Mouse (Mus musculus) liver, embryonic 13.5 days (tissue): ENCODE results near the gene Telo2. TPM values are rescaled to one million over a fixed set of nuclear protein-coding genes. Genes with fewer than 3 reads are reported as not detected.

Experiments used
- ATAC-seq: fragments of 200-750 bp; cut with Nextera tagmentation; 2 replicates; pipeline ENCODE4 v1.8.0; 2017; ENCODE audit warnings: low read depth, mild to moderate bottlenecking, moderate number of reproducible peaks, moderate library complexity
- DNase-seq: peaks from one replicate; pipeline ENCODE4 v3.0.0; 2022
- H3K27ac ChIP-seq: fragments of 300-500 bp; sonication (generic); 2 replicates; pipeline ENCODE4 v1.5.1; 2015; ENCODE audit warnings: moderate library complexity, mild to moderate bottlenecking, inconsistent platforms
- H3K27me3 ChIP-seq: fragments of 300-500 bp; sonication (generic); 2 replicates; pipeline ENCODE4 v1.6.1; 2015; ENCODE audit warnings: mild to moderate bottlenecking, inconsistent platforms
- H3K36me3 ChIP-seq: fragments of 300-500 bp; sonication (generic); 2 replicates; pipeline ENCODE4 v1.6.1; 2015; ENCODE audit warnings: mild to moderate bottlenecking, inconsistent platforms
- H3K4me1 ChIP-seq: fragments of 300-500 bp; sonication (generic); replicated peaks from 2 replicates; pipeline ENCODE4 v1.6.1; 2015; ENCODE audit warnings: inconsistent platforms
- H3K4me2 ChIP-seq: fragments of 300-500 bp; sonication (generic); 2 replicates; pipeline ENCODE4 v1.6.1; 2015; ENCODE audit warnings: inconsistent platforms, mild to moderate bottlenecking, moderate library complexity
- H3K4me3 ChIP-seq: fragments of 300-500 bp; sonication (generic); replicated peaks from 2 replicates; pipeline ENCODE4 v1.5.1; 2015; ENCODE audit warnings: mild to moderate bottlenecking, inconsistent platforms
- H3K9ac ChIP-seq: fragments of 300-500 bp; sonication (generic); 2 replicates; pipeline ENCODE4 v1.6.1; 2015; ENCODE audit warnings: mild to moderate bottlenecking, inconsistent platforms
- H3K9me3 ChIP-seq: fragments of 300-500 bp; sonication (generic); replicated peaks from 2 replicates; pipeline ENCODE4 v1.6.1; 2016; ENCODE audit warnings: inconsistent platforms
- WGBS: fragments of 180-500 bp; shearing (Covaris S2); methylation state at CpG from one replicate; pipeline ENCODE4 v1.1.7; 2015; ENCODE audit not compliant: insufficient replicate concordance; 5-methylcytosine and 5-hydroxymethylcytosine counted together
- polyA plus RNA-seq: library from polyadenylated mRNA; unstranded; fragments of >200 nt; fragmentation: Nextera tagmentation; extraction: Ambion mirVana; gene quantifications from 2 replicates; pipeline ENCODE4 v1.2.1, GENCODE M21; 2015

Gene Telo2
- 16.3 and 18.2 TPM in 2 replicates for polyA plus RNA-seq

DNA sequence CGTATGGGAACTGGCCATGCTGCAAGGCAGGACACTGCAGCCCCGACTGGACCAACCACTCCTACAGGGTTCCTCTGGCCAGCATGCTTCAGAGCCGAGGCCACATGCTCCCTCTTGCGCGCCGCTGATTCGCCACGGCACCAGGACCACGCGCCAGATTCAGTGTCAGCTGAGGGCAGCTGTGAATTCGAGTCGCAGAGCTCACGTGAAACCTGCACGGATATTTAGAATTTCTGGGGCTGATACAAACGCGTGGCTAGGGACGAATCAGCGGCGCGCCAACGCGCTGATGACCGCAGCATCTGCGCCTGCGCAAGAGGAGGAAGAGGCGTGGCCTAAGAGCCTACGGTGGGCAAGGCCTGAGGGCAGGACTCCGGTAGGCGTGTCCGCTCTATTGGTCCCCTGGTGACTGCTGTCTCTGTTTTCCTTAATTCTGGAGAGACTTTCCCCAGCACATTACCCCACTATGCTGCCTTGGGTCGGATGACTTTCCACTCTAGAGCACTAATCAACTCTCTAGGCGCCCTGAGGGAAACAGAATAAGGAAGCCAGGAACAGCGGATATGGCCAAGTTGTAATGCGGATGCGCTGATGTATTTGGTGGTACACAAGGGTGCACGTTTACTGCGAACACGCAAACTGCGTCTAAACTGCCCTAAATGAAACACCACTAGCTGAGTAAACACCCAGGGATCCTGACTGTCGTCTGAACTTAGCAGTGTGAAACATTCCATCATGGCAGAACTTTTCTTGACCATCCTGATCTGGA is at the start of gene Telo2:
Telo2 (minus strand) TSS at position 304 of the 769 bp plus-strand sequence.
- 6% methylated on average over 40 of the region's 40 CpGs for WGBS
- H3K9ac ChIP-seq: peak within 1 kb of the TSS; percentile 82
- no peaks in the 10 kb centered on the region for H3K9me3 ChIP-seq
- peaks cover 7% of the 10 kb centered on the region; the same call in 1 of the 2 replicates for H3K27me3 ChIP-seq
- peak; percentile 91 for DNase-seq
- peaks cover 40% of the 10 kb centered on the region for H3K4me1 ChIP-seq
- peak within 1 kb of the TSS; percentile 85 for H3K27ac ChIP-seq
- H3K36me3 ChIP-seq: peaks cover 14% of the 10 kb centered on the region
- ATAC-seq: peak; percentile 88
- H3K4me3 ChIP-seq: peak within 1 kb of the TSS; percentile 76
- H3K4me2 ChIP-seq: peak within 1 kb of the TSS; percentile 100

DNA sequence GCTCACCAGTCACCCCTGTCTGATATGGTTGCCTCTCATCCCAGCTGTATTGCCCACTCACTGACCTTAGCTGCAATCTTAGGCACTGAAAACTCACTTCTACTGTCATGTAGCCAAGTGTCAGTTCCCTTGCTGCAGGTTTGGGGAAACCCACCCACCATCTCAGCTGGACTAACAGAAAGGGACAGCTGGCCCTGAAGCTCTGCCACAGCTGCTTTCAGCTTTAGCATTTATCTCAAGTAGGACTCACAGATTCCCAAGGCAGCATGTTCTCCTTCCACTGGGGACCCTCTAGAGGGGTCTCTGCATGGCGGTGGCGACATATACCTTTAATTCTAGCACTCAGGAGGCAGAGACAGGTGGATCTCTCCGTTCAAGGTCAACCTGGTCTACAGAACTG is 49.0 kb upstream of the Telo2 start:
- ATAC-seq: no peak
- Histone ChIP-seq H3K4me2 (no peak overlapping the region), H3K9ac (no peak overlapping the region), H3K27me3 (peaks cover 2% of the 10 kb centered on the region; the same call in 1 of the 2 replicates), H3K9me3 (no peaks in the 10 kb centered on the region), H3K36me3 (peaks cover 17% of the 10 kb centered on the region), H3K4me3 (no peak overlapping the region), H3K27ac (no peak overlapping the region), H3K4me1 (no peaks in the 10 kb centered on the region)
- 70% methylated on average over 3 of the region's 3 CpGs for WGBS
- no peak for DNase-seq

DNA sequence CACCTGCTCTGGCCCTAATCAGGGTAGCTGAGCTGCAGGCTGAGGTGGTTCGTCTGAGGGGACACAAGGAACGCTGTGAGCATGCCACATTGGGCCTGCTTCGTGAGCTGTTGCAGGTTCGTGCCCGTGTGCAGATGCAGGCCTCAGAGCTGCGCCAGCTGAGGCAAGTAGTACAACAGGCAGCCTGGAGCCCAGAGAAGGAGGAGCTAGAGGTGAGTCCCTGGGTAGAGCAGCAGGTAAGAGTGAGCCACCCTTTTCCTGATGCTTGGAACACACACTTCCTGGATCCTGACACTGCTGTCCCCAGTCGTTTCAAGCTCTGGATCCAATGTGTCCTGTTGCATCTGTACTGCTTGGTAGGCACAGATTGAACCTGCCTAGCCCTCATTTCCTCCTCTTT is 47.6 kb upstream of the Telo2 start:
- Histone ChIP-seq H3K9me3 (no peaks in the 10 kb centered on the region), H3K36me3 (peaks cover 27% of the 10 kb centered on the region), H3K27me3 (peaks cover 2% of the 10 kb centered on the region; the same call in 1 of the 2 replicates), H3K4me2 (no peak overlapping the region), H3K9ac (no peak overlapping the region), H3K4me1 (no peaks in the 10 kb centered on the region), H3K4me3 (no peak overlapping the region), H3K27ac (no peak overlapping the region)
- no peak for DNase-seq
- ATAC-seq: no peak
- WGBS: 63% methylated on average over 7 of the region's 7 CpGs

DNA sequence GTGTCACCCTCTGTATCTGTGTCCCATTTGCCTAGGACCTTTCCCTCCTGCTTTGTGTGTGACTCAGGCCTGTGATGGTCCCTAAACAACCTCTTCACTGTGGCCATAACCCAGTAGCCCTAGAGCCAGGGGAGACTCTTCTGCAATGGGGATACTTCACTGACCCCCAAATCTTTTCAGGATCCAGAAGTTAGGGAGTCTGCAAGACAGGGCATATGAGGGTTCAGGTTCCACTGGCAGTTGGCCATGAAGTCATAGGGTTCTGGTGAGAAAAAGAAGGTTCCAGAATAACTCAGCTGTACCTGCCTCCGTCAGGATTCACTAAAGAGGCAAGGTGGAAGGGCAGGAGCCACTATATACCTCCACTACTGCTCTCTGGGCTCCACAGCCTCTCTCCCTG is 46.4 kb upstream of the Telo2 start, which contains the start of gene Ccdc154:
Ccdc154 (plus strand) TSS at position 301 of the 400 bp plus-strand sequence.
- H3K27me3 ChIP-seq: peaks cover 2% of the 10 kb centered on the region; the same call in 1 of the 2 replicates
- peaks cover 39% of the 10 kb centered on the region for H3K36me3 ChIP-seq
- DNase-seq (no peak), ATAC-seq (no peak)
- H3K9ac ChIP-seq: 0 out of 2 replicates have a peak within 1 kb of the TSS, but pooled peaks have one; percentile 4
- no peak within 1 kb of the TSS for H3K4me3 ChIP-seq
- no peaks in the 10 kb centered on the region for H3K4me1 ChIP-seq
- no peaks in the 10 kb centered on the region for H3K9me3 ChIP-seq
- H3K4me2 ChIP-seq: no peak within 1 kb of the TSS
- no peak within 1 kb of the TSS for H3K27ac ChIP-seq
- 76% methylated on average over 1 of the region's 1 CpGs for WGBS

DNA sequence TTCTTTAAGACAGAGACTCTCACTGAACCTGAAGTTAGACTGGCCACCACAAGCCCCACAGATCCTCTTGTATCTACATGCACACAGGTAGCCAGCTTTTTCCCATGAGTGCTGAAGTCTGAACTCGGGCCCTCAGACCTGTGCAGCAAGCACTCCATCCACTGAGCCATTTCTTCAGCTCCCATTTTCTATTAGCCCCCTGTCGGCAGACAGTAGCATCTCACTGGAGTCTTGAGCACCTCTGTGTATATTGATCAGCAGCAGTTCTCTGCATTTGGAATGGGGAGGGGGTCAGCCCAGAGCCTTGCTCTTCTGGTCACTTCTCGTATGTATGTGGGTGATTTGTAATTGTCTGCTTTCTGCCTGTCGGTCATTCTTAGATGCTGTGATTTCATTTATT is 24.2 kb upstream of the Telo2 start:
- Histone ChIP-seq H3K9ac (no peak overlapping the region), H3K27ac (no peak overlapping the region), H3K4me1 (peaks cover 31% of the 10 kb centered on the region), H3K36me3 (peaks cover 12% of the 10 kb centered on the region), H3K27me3 (no peaks in the 10 kb centered on the region), H3K4me3 (no peak overlapping the region), H3K9me3 (no peaks in the 10 kb centered on the region), H3K4me2 (no peak overlapping the region)
- 73% methylated on average over 4 of the region's 4 CpGs for WGBS
- no peak for DNase-seq
- ATAC-seq: no peak

DNA sequence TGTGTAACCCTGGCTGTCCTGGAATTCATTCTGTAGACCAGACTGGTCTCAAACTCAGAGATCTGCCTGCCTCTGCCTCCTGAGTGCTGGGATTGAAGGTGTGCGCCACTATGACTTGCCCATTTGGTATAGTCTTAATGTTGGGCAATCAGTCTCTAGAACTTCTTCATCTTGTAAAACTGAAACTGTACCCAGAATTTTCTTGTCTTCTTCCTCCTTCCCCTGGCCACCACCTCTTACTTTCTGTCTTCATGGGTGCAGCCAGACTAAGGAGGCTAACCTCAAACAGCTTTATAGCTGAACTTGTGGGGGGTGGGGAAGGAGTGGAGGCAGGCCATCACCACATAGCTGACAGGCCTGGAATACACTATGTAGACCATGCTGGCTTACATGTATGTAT is 23.0 kb upstream of the Telo2 start:
- ATAC-seq (no peak), DNase-seq (no peak)
- Histone ChIP-seq H3K36me3 (peaks cover 4% of the 10 kb centered on the region; the same call in 1 of the 2 replicates), H3K4me1 (peaks cover 41% of the 10 kb centered on the region), H3K9me3 (no peaks in the 10 kb centered on the region), H3K4me3 (no peak overlapping the region), H3K4me2 (no peak overlapping the region), H3K27me3 (no peaks in the 10 kb centered on the region), H3K9ac (no peak overlapping the region), H3K27ac (peak overlapping the region; percentile 0; the same call in 1 of the 2 replicates)
- WGBS: 88% methylated on average over 1 of the region's 1 CpGs

DNA sequence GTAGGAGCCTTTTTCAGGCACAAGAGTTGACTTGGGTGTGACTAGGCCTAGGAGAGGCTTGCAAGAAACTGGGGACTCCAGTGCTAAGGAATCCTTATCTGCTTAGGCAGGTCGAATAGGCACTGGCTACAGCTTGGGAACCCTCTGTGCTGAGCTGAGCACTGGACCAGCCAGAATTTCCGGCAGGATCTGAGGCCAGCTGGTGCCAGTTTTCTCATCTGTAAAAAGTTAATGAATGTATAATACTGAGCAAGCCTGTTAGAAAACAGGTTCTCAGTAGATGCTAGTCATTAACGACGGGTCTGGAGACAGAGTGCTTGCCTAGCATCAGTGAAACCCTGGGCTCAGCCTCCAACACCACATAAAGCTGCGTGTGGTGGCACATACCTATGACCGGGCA is 19.9 kb upstream of the Telo2 start:
- Histone ChIP-seq H3K27me3 (no peaks in the 10 kb centered on the region), H3K9me3 (no peaks in the 10 kb centered on the region), H3K27ac (no peak overlapping the region), H3K4me3 (no peak overlapping the region), H3K4me2 (peak overlapping the region; percentile 3; the same call in 1 of the 2 replicates), H3K4me1 (peaks cover 47% of the 10 kb centered on the region), H3K9ac (0 out of 2 replicates have a peak overlapping the region, but pooled peaks have one; percentile 84), H3K36me3 (peaks cover 4% of the 10 kb centered on the region; the same call in 1 of the 2 replicates)
- no peak for DNase-seq
- ATAC-seq: no peak
- WGBS: 77% methylated on average over 6 of the region's 6 CpGs

DNA sequence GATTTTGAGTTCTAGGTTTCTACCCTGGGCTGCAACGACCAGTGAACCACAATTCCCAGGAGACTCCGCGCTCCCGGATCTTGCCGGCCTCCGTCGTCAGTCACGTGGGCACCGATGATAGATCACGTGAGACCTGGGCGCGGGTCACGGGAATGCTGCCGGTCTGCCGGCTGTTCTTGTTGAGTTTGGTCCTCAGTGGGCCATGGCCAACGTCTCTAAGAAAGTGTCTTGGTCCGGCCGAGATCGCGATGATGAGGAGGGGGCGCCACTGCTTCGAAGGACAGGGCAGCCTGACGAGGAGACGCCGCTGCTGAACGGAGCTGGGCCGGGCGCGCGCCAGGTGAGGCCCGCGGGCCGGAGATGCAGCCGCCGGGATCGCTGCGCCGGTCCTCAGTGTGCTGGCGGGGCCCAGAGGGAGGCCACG is 17.5 kb upstream of the Telo2 start, which contains the start of gene Clcn7:
Clcn7 (plus strand) TSS at position 117 of the 424 bp plus-strand sequence.
- Histone ChIP-seq H3K4me1 (peaks cover 42% of the 10 kb centered on the region), H3K4me3 (peak within 1 kb of the TSS; percentile 92), H3K4me2 (peak within 1 kb of the TSS; percentile 76), H3K27ac (peak within 1 kb of the TSS; percentile 69), H3K9me3 (no peaks in the 10 kb centered on the region), H3K9ac (peak within 1 kb of the TSS; percentile 84), H3K27me3 (no peaks in the 10 kb centered on the region), H3K36me3 (peaks cover 4% of the 10 kb centered on the region; the same call in 1 of the 2 replicates)
- DNase-seq (peak; percentile 86), ATAC-seq (peak; percentile 88)
- WGBS: under 1% methylated on average over 39 of the region's 40 CpGs

DNA sequence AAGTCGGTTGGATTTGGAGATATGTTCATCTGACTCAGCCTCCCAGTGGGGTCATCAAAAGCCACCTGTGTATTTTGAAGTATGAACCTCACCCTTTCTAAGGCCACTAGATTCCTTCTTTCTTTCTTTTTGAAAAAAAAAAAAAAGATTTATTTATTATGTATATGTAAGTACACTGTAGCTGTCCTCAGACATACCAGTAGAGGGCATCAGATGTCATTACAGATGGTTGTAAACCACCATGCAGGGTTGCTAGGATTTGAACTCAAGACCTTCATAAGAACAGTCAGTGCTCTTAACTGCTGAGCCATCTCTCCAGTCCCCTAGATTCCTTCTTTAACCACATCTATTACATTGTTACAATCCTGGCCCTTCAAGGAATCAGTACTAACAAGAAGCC is 14.3 kb upstream of the Telo2 start:
- Histone ChIP-seq H3K4me3 (no peak overlapping the region), H3K4me1 (peaks cover 55% of the 10 kb centered on the region), H3K9ac (no peak overlapping the region), H3K36me3 (no peaks in the 10 kb centered on the region), H3K4me2 (no peak overlapping the region), H3K27me3 (no peaks in the 10 kb centered on the region), H3K27ac (no peak overlapping the region), H3K9me3 (no peaks in the 10 kb centered on the region)
- DNase-seq (no peak), ATAC-seq (no peak)
- WGBS: 97% methylated on average over 1 of the region's 1 CpGs

DNA sequence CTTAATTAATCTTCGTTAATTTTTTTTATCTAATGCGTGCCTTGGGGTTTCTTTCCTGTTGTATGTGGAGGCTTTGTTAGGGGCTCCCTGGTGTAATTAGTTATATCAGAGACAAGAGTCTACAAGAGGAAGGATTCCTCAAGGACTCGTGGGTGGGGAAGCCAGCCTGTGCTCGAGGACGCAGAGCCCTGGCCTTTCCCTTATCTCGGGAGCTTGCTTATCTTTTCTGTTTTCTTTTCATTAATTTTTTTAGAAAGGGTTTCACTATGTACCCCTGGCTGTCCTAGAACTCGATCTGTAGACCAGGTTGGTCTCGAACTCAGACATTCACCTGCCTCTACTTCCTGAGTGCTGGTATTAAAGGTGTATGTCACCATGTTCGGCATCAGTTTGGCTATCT is 11.9 kb upstream of the Telo2 start:
- Histone ChIP-seq H3K9me3 (no peaks in the 10 kb centered on the region), H3K9ac (peak overlapping the region; percentile 60), H3K4me3 (0 out of 2 replicates have a peak overlapping the region, but pooled peaks have one; percentile 5), H3K4me2 (peak overlapping the region; percentile 46), H3K4me1 (peaks cover 54% of the 10 kb centered on the region), H3K27ac (peak overlapping the region; percentile 93), H3K27me3 (peaks cover 10% of the 10 kb centered on the region; the same call in 1 of the 2 replicates), H3K36me3 (no peaks in the 10 kb centered on the region)
- peak; percentile 39 for ATAC-seq
- 20% methylated on average over 9 of the region's 9 CpGs for WGBS
- no peak for DNase-seq

DNA sequence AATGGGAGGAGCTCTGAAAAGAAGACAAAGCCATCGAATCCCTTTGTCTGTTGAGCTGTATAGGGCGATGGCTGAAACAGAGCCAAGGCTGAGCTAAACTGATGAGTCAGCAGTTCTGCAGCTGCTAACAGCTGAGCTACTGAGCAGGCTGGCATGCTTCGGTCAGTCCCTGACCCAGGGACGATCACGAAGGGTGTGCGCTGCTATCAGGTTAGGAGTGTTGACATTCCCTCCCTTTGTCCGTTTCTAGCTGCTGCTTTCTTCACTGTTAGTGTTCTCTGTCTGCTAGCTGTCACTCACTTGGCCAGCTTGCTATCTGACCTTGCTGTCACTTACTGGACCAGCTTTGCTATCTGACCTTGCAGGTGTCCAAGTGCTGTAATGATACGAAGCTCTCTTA is 11.3 kb upstream of the Telo2 start:
- H3K36me3 ChIP-seq: no peaks in the 10 kb centered on the region
- no peaks in the 10 kb centered on the region for H3K9me3 ChIP-seq
- peaks cover 54% of the 10 kb centered on the region for H3K4me1 ChIP-seq
- ATAC-seq (peak; percentile 87), DNase-seq (peak; percentile 46)
- peak overlapping the region; percentile 60 for H3K9ac ChIP-seq
- H3K27me3 ChIP-seq: peaks cover 16% of the 10 kb centered on the region
- 12% methylated on average over 8 of the region's 8 CpGs for WGBS
- H3K4me2 ChIP-seq: peak overlapping the region; percentile 46
- peak overlapping the region; percentile 5; the same call in 1 of the 2 replicates for H3K4me3 ChIP-seq
- peak overlapping the region; percentile 93 for H3K27ac ChIP-seq
